Mouse (Mus musculus) kidney, postnatal 0 days (tissue): ENCODE measurements around the gene Flnb. TPM values are rescaled to one million over a fixed set of nuclear protein-coding genes. Genes with fewer than 3 reads are reported as not detected.

Experiments
- ATAC-seq: fragments of 200-750 bp; cut with Nextera tagmentation; replicated peaks from 2 replicates; pipeline ENCODE4 v1.8.0; 2017; ENCODE audit warnings: low read depth, moderate number of reproducible peaks, moderate TSS enrichment, moderate library complexity; ENCODE audit not compliant: low FRiP score
- DNase-seq: peaks from one replicate; pipeline ENCODE4 v3.0.0-alpha.2; 2016; ENCODE audit warnings: low spot score
- H3K27ac ChIP-seq: fragments of 300-500 bp; sonication (generic); 2 replicates; pipeline ENCODE4 v1.5.1; 2014; ENCODE audit warnings: mild to moderate bottlenecking
- H3K27me3 ChIP-seq: fragments of 300-500 bp; sonication (generic); 2 replicates; pipeline ENCODE4 v1.6.1; 2014; ENCODE audit warnings: low read length, mixed read lengths; ENCODE audit not compliant: insufficient read depth
- H3K36me3 ChIP-seq: fragments of 300-500 bp; sonication (generic); 2 replicates; pipeline ENCODE4 v1.6.1; 2014; ENCODE audit warnings: low read length, mixed read lengths; ENCODE audit not compliant: insufficient read depth
- H3K4me1 ChIP-seq: fragments of 300-500 bp; sonication (generic); replicated peaks from 2 replicates; pipeline ENCODE4 v1.6.1; 2014; ENCODE audit warnings: antibody characterized with exemption, low read length, mixed read lengths; ENCODE audit not compliant: insufficient read depth
- H3K4me2 ChIP-seq: fragments of 300-500 bp; sonication (generic); 2 replicates; pipeline ENCODE4 v1.6.1; 2014; ENCODE audit warnings: mild to moderate bottlenecking, low read length, moderate library complexity, mixed read lengths
- H3K4me3 ChIP-seq: fragments of 300-500 bp; sonication (generic); replicated peaks from 2 replicates; pipeline ENCODE4 v1.5.1; 2014; ENCODE audit warnings: low read depth, low read length
- H3K9ac ChIP-seq: fragments of 300-500 bp; sonication (generic); 2 replicates; pipeline ENCODE4 v1.6.1; 2014; ENCODE audit warnings: low read depth, low read length
- H3K9me3 ChIP-seq: fragments of 300-500 bp; sonication (generic); replicated peaks from 2 replicates; pipeline ENCODE4 v1.6.1; 2016; ENCODE audit warnings: low read length, inconsistent platforms, mixed read lengths
- CTCF ChIP-seq: IDR thresholded peaks from 2 replicates; pipeline ENCODE4 v1.5.1; 2016; ENCODE audit warnings: antibody characterized with exemption, low read depth, mild to moderate bottlenecking, moderate library complexity
- WGBS: fragments of 180-500 bp; shearing (Covaris S2); extraction: QIAGEN DNeasy Blood & Tissue Kit; methylation state at CpG from one replicate; pipeline ENCODE4 v1.1.7; 2014; 5-methylcytosine and 5-hydroxymethylcytosine counted together
- polyA plus RNA-seq: library from polyadenylated mRNA; unstranded; fragments of >200 nt; fragmentation: Nextera tagmentation; extraction: Ambion mirVana; gene quantifications from 2 replicates; pipeline ENCODE4 v1.2.1, GENCODE M21; 2015

Flnb gene
- 10.7 and 12.7 TPM in 2 replicates for polyA plus RNA-seq

DNA sequence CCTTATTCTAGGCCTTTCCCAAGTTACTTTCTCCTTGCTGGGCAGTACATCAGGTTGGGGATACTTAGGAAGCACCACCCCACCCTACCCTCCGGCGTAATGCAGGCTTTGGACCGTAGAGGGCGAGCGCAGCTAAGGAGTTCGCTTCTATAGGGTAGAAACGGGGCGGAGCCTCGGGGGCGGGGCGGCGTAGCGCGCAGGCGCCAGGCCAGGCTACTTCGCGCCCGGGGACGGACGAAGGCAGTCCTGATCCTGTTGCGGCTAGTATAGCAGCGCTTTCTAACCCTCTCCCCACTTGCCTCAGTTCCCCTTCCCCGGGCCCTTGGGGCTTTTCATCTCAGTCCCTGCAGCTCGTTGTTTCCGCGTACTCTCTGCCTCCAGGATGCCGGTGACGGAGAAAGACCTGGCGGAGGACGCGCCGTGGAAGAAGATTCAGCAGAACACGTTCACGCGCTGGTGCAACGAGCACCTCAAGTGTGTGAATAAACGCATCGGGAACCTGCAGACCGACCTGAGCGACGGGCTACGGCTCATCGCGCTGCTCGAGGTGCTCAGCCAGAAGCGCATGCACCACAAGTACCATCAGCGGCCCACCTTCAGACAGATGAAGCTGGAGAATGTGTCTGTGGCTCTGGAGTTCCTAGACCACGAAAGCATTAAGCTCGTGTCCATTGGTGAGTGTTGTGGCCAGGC lies at the start of gene Flnb:
Gene Flnb (plus strand): TSS at position 188 of the 693 bp plus-strand sequence.
- Histone ChIP-seq H3K4me3 (peak within 1 kb of the TSS; percentile 50), H3K4me1 (peaks cover 26% of the 10 kb centered on the region), H3K9ac (peak within 1 kb of the TSS; percentile 51), H3K9me3 (no peaks in the 10 kb centered on the region), H3K36me3 (no peaks in the 10 kb centered on the region), H3K27ac (peak within 1 kb of the TSS; percentile 72), H3K4me2 (peak within 1 kb of the TSS; percentile 75), H3K27me3 (no peaks in the 10 kb centered on the region)
- DNase-seq (peak; percentile 97), ATAC-seq (peak; percentile 95)
- under 1% methylated on average over 49 of the region's 49 CpGs for WGBS
- peak; percentile 98 for TF ChIP-seq CTCF

DNA sequence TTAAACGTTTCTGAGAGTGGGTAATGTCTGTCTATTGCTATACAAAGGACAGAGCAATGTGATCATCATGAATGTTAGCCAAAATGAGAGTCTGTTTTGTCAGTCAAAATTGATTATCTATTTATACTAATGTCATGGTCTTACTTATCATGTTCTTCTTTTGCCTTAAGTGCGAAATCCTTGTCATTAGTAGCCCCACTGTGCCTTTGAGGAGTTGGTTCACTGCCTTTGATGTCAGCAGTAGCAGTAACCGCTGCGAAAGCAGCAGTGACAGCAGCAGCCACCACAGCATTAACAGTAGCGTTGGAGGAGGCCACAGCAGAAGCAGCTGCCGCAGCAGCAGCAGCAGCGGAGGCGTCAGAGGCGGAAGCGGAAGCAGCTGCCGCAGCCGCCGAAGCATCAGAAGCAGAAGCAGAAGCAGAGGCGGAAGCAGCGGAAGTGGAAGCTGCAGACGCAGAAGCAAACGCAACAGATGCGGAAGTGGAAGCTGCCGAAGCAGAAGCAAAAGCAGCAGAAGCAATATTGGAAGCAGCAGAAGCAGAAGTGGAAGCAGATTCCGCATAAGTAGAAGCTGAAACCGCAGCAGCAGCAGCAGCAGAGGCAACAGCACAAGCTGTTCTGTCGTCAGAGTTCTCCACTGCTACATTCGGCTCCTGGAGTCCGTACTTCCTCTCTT lies 43.9 kb upstream of the Flnb start:
- 39% methylated on average over 24 of the region's 24 CpGs for WGBS
- Histone ChIP-seq H3K9me3 (no peaks in the 10 kb centered on the region), H3K4me2 (peak overlapping the region; percentile 52), H3K9ac (no peak overlapping the region), H3K27ac (no peak overlapping the region; the same call in 1 of the 2 replicates), H3K27me3 (no peaks in the 10 kb centered on the region), H3K4me1 (no peaks in the 10 kb centered on the region), H3K36me3 (no peaks in the 10 kb centered on the region), H3K4me3 (peak overlapping the region; percentile 34)
- DNase-seq, result peak; percentile 81
- peak; percentile 59; the same call in 1 of the 2 replicates for ATAC-seq
- TF ChIP-seq CTCF, result no peak

DNA sequence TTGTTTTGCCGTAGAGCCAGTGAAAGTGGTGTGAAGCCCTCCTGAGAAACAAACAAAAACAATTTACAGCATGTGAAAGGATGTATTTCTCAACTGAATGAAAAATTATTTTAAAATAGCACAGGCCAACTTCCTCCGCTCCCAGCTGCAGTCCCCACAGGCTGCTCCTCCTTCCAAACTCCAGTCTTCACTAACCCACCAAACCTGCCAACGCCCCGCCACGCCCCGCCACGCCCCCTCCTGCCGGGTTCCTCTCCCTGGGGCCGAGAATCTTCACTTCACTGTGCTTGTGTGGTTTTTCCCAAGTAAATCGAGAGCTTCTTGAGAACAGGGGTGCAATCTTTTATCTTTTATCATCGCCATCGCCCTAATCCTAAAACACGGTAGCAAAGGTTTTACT lies 31.7 kb upstream of the Flnb start:
- no peaks in the 10 kb centered on the region for H3K9me3 ChIP-seq
- no peak overlapping the region for H3K9ac ChIP-seq
- ATAC-seq, result no peak
- no peak overlapping the region for H3K4me2 ChIP-seq
- WGBS, result 32% methylated on average over 13 of the region's 13 CpGs
- H3K4me3 ChIP-seq, result no peak overlapping the region
- H3K27me3 ChIP-seq, result no peaks in the 10 kb centered on the region
- no peak for DNase-seq
- no peaks in the 10 kb centered on the region for H3K36me3 ChIP-seq
- no peak for TF ChIP-seq CTCF
- H3K27ac ChIP-seq, result no peak overlapping the region
- no peaks in the 10 kb centered on the region for H3K4me1 ChIP-seq

DNA sequence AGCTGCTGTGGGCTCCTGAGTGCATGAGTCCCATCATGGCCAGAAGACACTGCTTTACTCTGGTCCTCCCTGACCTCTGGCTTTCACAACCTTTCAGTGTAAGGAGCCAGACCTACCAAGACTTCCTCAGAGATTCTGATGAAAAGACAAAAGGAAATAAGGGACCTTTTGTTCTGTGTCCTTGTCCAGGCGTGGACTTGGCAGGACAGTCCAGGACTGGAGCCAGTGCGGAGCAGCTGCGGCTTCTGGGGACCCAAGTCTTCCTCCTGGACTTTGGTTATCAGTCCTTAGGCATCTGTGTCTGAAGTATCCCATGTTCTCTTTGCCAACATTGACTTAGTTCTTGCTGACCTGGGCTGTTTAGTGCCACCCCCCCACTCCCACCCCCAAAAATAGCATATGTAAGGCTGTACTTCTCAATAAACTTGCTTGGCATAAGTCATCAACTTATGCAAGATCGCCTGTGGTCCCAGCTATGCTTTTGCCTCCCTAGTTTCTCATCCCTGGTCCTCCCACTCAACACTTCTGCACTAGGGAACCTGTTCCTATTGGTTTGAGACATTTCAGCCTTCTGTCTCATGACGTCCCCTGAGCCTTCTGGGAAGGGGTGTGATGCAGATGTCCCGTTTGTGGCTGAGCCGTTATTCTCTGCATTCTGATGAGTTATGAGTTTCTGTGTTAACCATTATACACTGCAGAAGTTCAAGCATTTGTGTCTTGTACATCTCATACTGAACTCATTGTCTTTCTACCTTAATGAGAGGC lies 28.3 kb upstream of the Flnb start:
- 75% methylated on average over 7 of the region's 7 CpGs for WGBS
- no peak overlapping the region for H3K9ac ChIP-seq

DNA sequence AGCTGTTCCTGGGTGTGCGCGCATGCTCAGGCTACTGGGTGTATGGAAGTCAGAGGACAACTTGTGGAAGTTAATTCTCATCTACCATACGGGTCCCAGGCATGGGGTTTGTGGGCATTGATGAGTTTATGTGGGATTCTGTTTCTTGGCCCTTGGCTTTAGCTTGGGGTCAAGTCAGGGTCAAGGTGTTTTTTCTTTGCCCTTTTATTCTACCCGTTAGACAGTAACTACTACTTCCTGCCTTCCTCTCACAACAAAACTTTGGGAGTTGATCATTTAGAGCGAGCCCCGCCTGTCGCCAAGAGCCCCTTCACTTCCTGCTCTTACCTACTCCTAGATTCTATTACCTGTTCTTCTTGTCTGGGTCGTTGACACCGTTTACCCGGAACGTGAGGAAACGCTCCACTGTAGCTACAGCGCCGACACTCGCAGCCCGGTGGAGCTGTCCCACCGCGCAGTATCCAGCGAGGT lies 26.7 kb upstream of the Flnb start:
- 14% methylated on average over 19 of the region's 19 CpGs for WGBS
- no peak overlapping the region for H3K27ac ChIP-seq
- no peak for ATAC-seq
- H3K9me3 ChIP-seq, result no peaks in the 10 kb centered on the region
- H3K36me3 ChIP-seq, result no peaks in the 10 kb centered on the region
- no peaks in the 10 kb centered on the region for H3K27me3 ChIP-seq
- no peak overlapping the region for H3K9ac ChIP-seq
- H3K4me3 ChIP-seq, result peak overlapping the region; percentile 31
- DNase-seq, result no peak
- no peak for TF ChIP-seq CTCF
- peak overlapping the region; percentile 66 for H3K4me2 ChIP-seq
- H3K4me1 ChIP-seq, result peaks cover 5% of the 10 kb centered on the region; the same call in 1 of the 2 replicates

More for the DNA sequence above, 28.3 kb upstream of the Flnb start:
- ATAC-seq, result no peak
- TF ChIP-seq CTCF, result no peak
- no peak for DNase-seq
- no peak overlapping the region for H3K4me3 ChIP-seq
- H3K4me2 ChIP-seq, result no peak overlapping the region
- H3K36me3 ChIP-seq, result no peaks in the 10 kb centered on the region
- no peak overlapping the region for H3K27ac ChIP-seq
- H3K4me1 ChIP-seq, result peaks cover 5% of the 10 kb centered on the region; the same call in 1 of the 2 replicates
- H3K27me3 ChIP-seq, result no peaks in the 10 kb centered on the region
- no peaks in the 10 kb centered on the region for H3K9me3 ChIP-seq
